Mouse (Mus musculus) testis, adult 2 months (tissue): Measurements from ENCODE around the gene Olfr1512.

ENCODE experiments used
- CTCF ChIP-seq: fragments of 200-500 bp; IDR thresholded peaks from 2 replicates; pipeline ENCODE4 v1.5.1; 2012; ENCODE audit warnings: low read depth, mild to moderate bottlenecking, inconsistent platforms, low read length, moderate library complexity; ENCODE audit not compliant: control insufficient read depth, insufficient read depth, insufficient replicate concordance
- POLR2A ChIP-seq: fragments of 200-500 bp; IDR thresholded peaks from 2 replicates; pipeline ENCODE4 v1.6.1; 2012; ENCODE audit warnings: low read depth, mild to moderate bottlenecking, inconsistent platforms, low read length, moderate library complexity; ENCODE audit not compliant: control insufficient read depth

DNA sequence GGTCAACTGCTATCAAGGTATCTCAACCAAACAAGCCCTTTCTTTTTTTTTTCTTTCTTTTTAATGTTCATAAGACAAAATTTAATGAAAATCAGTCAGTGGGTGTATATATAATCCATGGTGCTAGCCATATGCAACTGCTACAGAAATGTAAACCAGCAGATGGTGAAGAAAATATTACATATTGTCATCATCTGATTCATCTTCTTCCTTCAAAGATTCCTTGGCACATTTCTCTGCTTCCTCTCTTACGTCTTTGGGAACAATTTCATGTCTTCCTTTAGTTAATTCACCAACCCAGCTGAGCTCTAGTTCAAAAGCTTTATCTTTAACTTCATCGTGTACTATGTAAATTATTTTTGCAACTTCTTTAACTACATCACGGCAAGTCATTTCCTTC, 10.2 kb downstream of the Olfr1512 start:
- TF ChIP-seq POLR2A: no peak
- TF ChIP-seq CTCF: no peak
